Mouse (Mus musculus): Measurements from ENCODE around the gene Zbtb20. TPM values are rescaled to one million over a fixed set of nuclear protein-coding genes. Genes with fewer than 3 reads are reported as not detected.

Gene Zbtb20
- polyA plus RNA-seq, 1 experiment from 2014 or later, result 27.9 TPM

DNA sequence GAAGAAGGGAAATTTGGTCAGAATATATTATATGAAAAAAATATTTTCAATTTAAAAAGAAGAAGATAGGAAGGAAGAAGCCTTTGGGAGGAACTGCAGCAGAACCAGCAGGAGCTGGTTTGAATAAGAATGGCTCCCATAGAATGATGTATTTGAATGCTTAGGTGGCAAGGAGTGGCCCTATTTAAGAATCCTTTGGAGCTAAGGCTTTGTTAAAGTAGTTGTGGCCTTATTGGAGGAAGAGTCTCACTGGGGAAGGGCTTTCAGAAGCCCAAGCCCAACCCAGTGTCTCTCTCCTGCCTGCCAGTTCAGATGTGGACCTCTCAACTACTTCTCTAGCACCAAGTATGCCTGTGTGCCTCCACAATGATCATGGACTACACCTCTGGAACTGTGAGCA is 731.4 kb downstream of the Zbtb20 start:
- no peaks in the 10 kb centered on the region for H3K9me3 ChIP-seq (ENCODE audit: low read length)
- H3K27ac ChIP-seq (ENCODE audit: low read length), result no peak overlapping the region
- H3K4me1 ChIP-seq (ENCODE audit: insufficient read depth, low read depth, low read length), result no peaks in the 10 kb centered on the region
- no peak overlapping the region for H3K9ac ChIP-seq (replicated peaks; ENCODE audit: low read depth)
- H3K27me3 ChIP-seq (replicated peaks; ENCODE audit: insufficient read depth, low read length), result no peaks in the 10 kb centered on the region
- DNase-seq (ENCODE audit: low spot score) (no peak), ATAC-seq (no peak)
- TF ChIP-seq EP300 (IDR thresholded peaks at IDR 0.05) (no peak), CTCF (IDR thresholded peaks at IDR 0.05) (no peak)
- 0 out of 2 replicates have a peak, but pooled peaks cover 6% of the 10 kb centered on the region for H3K36me3 ChIP-seq (ENCODE audit: insufficient read depth, low read length)
- H3K4me3 ChIP-seq (ENCODE audit: low read depth, low read length), result no peak overlapping the region
- no peak overlapping the region for H3K4me2 ChIP-seq (replicated peaks; ENCODE audit: low read depth, low read length)

DNA sequence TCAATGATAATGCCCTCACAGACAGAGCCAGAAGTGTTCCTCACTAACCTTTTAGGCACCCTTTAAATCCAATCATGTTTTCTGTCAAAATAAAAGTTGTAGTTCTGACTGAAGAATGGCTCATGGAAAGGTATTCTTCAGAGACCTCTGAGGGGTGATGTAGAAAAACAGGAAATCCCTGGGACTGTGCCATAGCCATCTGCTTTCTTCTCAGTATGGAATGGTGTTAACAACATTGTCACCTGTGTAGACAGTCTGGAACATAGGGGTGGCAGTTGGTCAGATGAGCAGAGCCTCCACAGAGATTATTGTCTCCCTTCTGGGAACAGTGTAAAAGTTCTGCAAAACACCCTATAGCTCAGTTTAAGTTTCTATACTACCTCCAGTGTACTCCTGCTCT is 732.4 kb downstream of the Zbtb20 start:
- no peak for DNase-seq (ENCODE audit: low spot score)
- H3K36me3 ChIP-seq (ENCODE audit: insufficient read depth, low read length), result 0 out of 2 replicates have a peak, but pooled peaks cover 6% of the 10 kb centered on the region
- H3K9ac ChIP-seq (replicated peaks; ENCODE audit: low read depth), result no peak overlapping the region
- H3K4me3 ChIP-seq (ENCODE audit: low read depth, low read length), result no peak overlapping the region
- H3K9me3 ChIP-seq (ENCODE audit: low read length), result no peaks in the 10 kb centered on the region
- H3K4me1 ChIP-seq (ENCODE audit: insufficient read depth, low read depth, low read length), result no peaks in the 10 kb centered on the region
- H3K27me3 ChIP-seq (replicated peaks; ENCODE audit: insufficient read depth, low read length), result no peaks in the 10 kb centered on the region
- H3K27ac ChIP-seq (ENCODE audit: low read length), result no peak overlapping the region
- TF ChIP-seq EP300 (IDR thresholded peaks at IDR 0.05) (no peak), CTCF (IDR thresholded peaks at IDR 0.05) (no peak)
- H3K4me2 ChIP-seq (replicated peaks; ENCODE audit: low read depth, low read length), result no peak overlapping the region
- ATAC-seq, result no peak

DNA sequence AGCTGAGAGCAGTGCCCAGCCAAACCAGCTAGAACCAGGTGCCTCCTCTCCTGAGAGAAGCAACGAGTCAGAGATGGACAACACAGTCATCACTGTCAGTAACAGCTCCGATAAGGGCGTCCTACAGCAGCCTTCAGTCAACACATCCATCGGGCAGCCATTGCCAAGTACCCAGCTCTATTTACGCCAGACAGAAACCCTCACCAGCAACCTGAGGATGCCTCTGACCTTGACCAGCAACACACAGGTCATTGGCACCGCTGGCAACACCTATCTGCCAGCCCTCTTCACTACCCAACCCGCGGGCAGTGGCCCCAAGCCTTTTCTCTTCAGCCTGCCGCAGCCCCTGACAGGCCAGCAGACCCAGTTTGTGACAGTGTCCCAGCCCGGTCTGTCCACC is 734.7 kb downstream of the Zbtb20 start:
- ATAC-seq, result no peak
- no peak for DNase-seq (ENCODE audit: low spot score)
- H3K9me3 ChIP-seq (ENCODE audit: low read length), result no peaks in the 10 kb centered on the region
- H3K4me2 ChIP-seq (replicated peaks; ENCODE audit: low read depth, low read length), result no peak overlapping the region
- H3K36me3 ChIP-seq (ENCODE audit: insufficient read depth, low read length), result 0 out of 2 replicates have a peak, but pooled peaks cover 6% of the 10 kb centered on the region
- H3K4me3 ChIP-seq (ENCODE audit: low read depth, low read length), result no peak overlapping the region
- no peak for TF ChIP-seq CTCF (IDR thresholded peaks at IDR 0.05)
- no peaks in the 10 kb centered on the region for H3K4me1 ChIP-seq (ENCODE audit: insufficient read depth, low read depth, low read length)
- 88% methylated on average over 10 of the region's 10 CpGs for WGBS
- H3K27me3 ChIP-seq (replicated peaks; ENCODE audit: insufficient read depth, low read length), result no peaks in the 10 kb centered on the region
- H3K9ac ChIP-seq (replicated peaks; ENCODE audit: low read depth), result no peak overlapping the region
- no peak overlapping the region for H3K27ac ChIP-seq (ENCODE audit: low read length)

DNA sequence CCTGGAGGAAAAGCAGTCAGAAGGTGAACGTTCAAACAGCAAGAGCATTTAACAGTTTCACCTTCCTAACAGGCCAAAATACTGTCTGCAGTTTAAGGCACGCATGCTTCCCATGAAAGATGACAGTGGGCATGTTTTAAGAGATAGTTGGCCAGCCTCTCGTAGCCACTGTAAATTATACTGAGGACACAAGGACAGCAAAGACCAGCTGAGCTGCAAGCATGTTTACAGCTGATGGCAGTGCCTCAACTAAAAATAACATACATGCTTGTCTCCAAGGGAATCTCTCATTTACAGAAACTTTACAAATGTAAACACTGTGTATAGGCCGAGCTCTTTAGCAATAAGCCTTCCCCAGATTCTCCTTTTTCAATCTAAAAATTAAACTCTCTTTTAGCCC is 740.7 kb downstream of the Zbtb20 start:
- Histone ChIP-seq H3K27ac (ENCODE audit: low read length) (no peak overlapping the region), H3K36me3 (ENCODE audit: insufficient read depth, low read length) (no peaks in the 10 kb centered on the region), H3K9ac (replicated peaks; ENCODE audit: low read depth) (no peak overlapping the region), H3K9me3 (ENCODE audit: low read length) (no peaks in the 10 kb centered on the region), H3K27me3 (replicated peaks; ENCODE audit: insufficient read depth, low read length) (no peaks in the 10 kb centered on the region), H3K4me3 (ENCODE audit: low read depth, low read length) (no peak overlapping the region), H3K4me2 (replicated peaks; ENCODE audit: low read depth, low read length) (no peak overlapping the region), H3K4me1 (ENCODE audit: insufficient read depth, low read depth, low read length) (no peaks in the 10 kb centered on the region)
- no peak for DNase-seq (ENCODE audit: low spot score)
- TF ChIP-seq CTCF (IDR thresholded peaks at IDR 0.05) (no peak), EP300 (IDR thresholded peaks at IDR 0.05) (no peak)
- ATAC-seq, result no peak
- 45% methylated on average over 4 of the region's 4 CpGs for WGBS

DNA sequence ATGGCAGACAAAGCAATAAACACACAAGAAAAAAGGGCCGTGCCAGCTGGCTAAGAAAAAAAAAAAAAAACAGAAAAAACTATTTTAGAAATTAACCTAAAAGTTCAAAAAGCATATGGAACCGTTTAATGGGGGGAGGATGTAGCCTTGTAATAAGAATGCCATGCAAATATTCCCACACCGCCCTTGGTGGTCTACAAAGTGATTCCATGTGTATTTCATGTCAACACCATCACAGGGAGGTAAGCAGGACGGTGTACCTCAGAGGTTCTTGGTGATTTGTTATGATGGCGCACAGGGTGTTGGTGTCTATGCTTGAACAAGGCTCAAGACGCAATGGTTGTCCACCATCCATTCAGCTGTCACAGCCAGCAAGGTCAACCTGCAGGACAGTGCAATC is 741.7 kb downstream of the Zbtb20 start:
- no peak for TF ChIP-seq CTCF (IDR thresholded peaks at IDR 0.05)
- no peak for TF ChIP-seq EP300 (IDR thresholded peaks at IDR 0.05)

DNA sequence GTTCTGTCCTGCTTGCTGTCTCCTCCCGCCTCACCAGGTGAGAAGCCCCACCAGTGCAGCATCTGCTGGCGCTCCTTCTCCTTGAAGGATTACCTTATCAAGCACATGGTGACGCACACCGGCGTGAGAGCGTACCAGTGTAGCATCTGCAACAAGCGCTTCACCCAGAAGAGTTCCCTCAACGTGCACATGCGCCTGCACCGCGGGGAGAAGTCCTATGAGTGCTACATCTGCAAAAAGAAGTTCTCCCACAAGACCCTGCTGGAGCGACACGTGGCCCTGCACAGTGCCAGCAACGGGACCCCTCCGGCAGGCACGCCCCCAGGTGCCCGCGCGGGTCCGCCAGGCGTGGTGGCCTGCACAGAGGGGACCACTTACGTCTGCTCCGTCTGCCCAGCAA is 742.6 kb downstream of the Zbtb20 start:
- Histone ChIP-seq H3K9me3 (ENCODE audit: low read length) (no peaks in the 10 kb centered on the region), H3K27ac (ENCODE audit: low read length) (no peak overlapping the region), H3K4me3 (ENCODE audit: low read depth, low read length) (no peak overlapping the region), H3K4me1 (ENCODE audit: insufficient read depth, low read depth, low read length) (no peaks in the 10 kb centered on the region), H3K4me2 (replicated peaks; ENCODE audit: low read depth, low read length) (no peak overlapping the region), H3K9ac (replicated peaks; ENCODE audit: low read depth) (no peak overlapping the region), H3K27me3 (replicated peaks; ENCODE audit: insufficient read depth, low read length) (no peaks in the 10 kb centered on the region), H3K36me3 (ENCODE audit: insufficient read depth, low read length) (no peaks in the 10 kb centered on the region)
- ATAC-seq, result no peak
- 88% methylated on average over 23 of the region's 23 CpGs for WGBS
- TF ChIP-seq CTCF (IDR thresholded peaks at IDR 0.05), result no peak
- no peak for TF ChIP-seq EP300 (IDR thresholded peaks at IDR 0.05)
- no peak for DNase-seq (ENCODE audit: low spot score)

More for the DNA sequence above, 741.7 kb downstream of the Zbtb20 start:
- Histone ChIP-seq H3K4me3 (ENCODE audit: low read depth, low read length) (no peak overlapping the region), H3K36me3 (ENCODE audit: insufficient read depth, low read length) (no peaks in the 10 kb centered on the region), H3K27ac (ENCODE audit: low read length) (no peak overlapping the region), H3K9me3 (ENCODE audit: low read length) (no peaks in the 10 kb centered on the region), H3K4me1 (ENCODE audit: insufficient read depth, low read depth, low read length) (no peaks in the 10 kb centered on the region), H3K27me3 (replicated peaks; ENCODE audit: insufficient read depth, low read length) (no peaks in the 10 kb centered on the region), H3K9ac (replicated peaks; ENCODE audit: low read depth) (no peak overlapping the region), H3K4me2 (replicated peaks; ENCODE audit: low read depth, low read length) (no peak overlapping the region)
- 88% methylated on average over 6 of the region's 6 CpGs for WGBS
- DNase-seq (ENCODE audit: low spot score) (no peak), ATAC-seq (no peak)

DNA sequence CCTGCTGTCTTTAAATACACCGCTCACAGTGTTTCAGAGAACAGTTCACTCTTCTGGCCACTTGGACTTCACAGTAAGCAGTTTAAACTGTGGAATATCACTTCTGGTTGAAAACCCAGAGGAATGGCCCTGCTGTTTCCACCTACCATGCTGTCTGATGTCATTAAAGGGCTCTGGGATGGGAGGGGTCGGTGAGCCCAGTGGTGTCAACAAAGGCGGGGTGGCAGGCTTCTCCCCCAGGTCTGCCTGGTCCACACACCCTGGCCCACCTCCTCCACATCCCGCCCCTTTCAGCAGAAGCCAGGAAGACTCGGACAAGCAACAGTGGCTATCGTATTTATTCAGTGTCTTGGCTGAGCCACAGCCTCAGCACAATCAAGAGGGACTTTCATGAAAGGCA is 743.6 kb downstream of the Zbtb20 start:
- WGBS, result 49% methylated on average over 6 of the region's 6 CpGs
- no peaks in the 10 kb centered on the region for H3K27me3 ChIP-seq (replicated peaks; ENCODE audit: insufficient read depth, low read length)
- no peak for ATAC-seq

More for the DNA sequence above, 743.6 kb downstream of the Zbtb20 start:
- Histone ChIP-seq H3K9me3 (ENCODE audit: low read length) (no peaks in the 10 kb centered on the region), H3K4me2 (replicated peaks; ENCODE audit: low read depth, low read length) (no peak overlapping the region), H3K36me3 (ENCODE audit: insufficient read depth, low read length) (no peaks in the 10 kb centered on the region), H3K4me3 (ENCODE audit: low read depth, low read length) (no peak overlapping the region), H3K9ac (replicated peaks; ENCODE audit: low read depth) (no peak overlapping the region), H3K4me1 (ENCODE audit: insufficient read depth, low read depth, low read length) (no peaks in the 10 kb centered on the region), H3K27ac (ENCODE audit: low read length) (no peak overlapping the region)
- TF ChIP-seq CTCF (IDR thresholded peaks at IDR 0.05), result no peak
- no peak for TF ChIP-seq EP300 (IDR thresholded peaks at IDR 0.05)
- no peak for DNase-seq (ENCODE audit: low spot score)
